Mouse (Mus musculus) MEL-GATA-1-ER (cell line): ENCODE data around the gene Mapk1ip1.
A peak's percentile ranks its signal among the peaks of the same experiment; 100 is the strongest.

ENCODE experiments used
- DNase-seq: peaks from one replicate; pipeline ENCODE4 v3.0.0-alpha.2; 2012; ENCODE audit warnings: low read depth; ENCODE audit errors: extremely low read depth

Mapk1ip1 gene

GRCm38 (mm10) chr7:138840594-138841021, 5.5 kb downstream of the Mapk1ip1 start:
- DNase-seq, result peak; percentile 42

- DNase-seq, result no peak
These were observed 11.0 kb downstream of the Mapk1ip1 start for GRCm38 (mm10) chr7:138835028-138835427.

GRCm38 (mm10) chr7:138827812-138828211, 18.3 kb downstream of the Mapk1ip1 start:
- peak; percentile 27 for DNase-seq

GRCm38 (mm10) chr7:138824995-138825756, 20.9 kb downstream of the Mapk1ip1 start:
- DNase-seq, result no peak

- no peak for DNase-seq
These were observed 21.6 kb downstream of the Mapk1ip1 start for GRCm38 (mm10) chr7:138824423-138824822.

GRCm38 (mm10) chr7:138818314-138818713, 27.8 kb downstream of the Mapk1ip1 start:
- DNase-seq, result no peak

DNA sequence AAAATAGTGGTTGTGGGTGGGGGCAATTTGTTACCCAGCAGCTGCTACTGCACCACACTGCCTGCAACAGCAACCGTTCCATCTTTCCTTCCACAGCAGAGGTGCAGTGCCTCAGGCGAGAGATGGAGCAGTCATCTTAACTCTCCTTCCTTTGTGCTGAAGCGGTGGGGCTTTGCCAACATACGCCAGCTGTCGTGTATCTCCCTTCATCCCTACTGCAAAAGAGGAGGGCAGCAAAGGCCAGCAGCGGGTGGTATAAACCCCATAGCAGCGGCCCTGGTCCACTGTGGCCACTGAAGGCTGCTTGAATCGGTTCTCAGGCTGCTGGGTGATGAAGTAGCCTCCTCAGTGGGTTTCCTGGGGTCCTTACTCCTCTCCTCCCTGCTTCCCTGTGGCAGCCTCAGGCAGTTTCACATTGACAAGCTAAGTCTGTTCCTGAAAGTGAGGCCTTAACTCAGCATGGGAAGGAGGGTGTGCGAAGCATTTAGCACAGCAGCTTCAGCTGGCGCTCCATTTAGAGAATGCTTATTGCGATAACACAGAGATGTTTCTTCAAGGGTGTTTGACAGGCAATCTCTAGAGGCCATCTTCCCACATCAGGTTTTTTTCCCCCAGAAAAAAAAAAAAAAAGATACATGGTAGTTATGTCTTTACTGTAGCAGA, 32.7 kb downstream of the Mapk1ip1 start:
- DNase-seq, result no peak

GRCm38 (mm10) chr7:138807146-138807545, 38.9 kb downstream of the Mapk1ip1 start:
- no peak for DNase-seq

- no peak for DNase-seq
These were observed 42.7 kb downstream of the Mapk1ip1 start for GRCm38 (mm10) chr7:138803386-138803785.

DNA sequence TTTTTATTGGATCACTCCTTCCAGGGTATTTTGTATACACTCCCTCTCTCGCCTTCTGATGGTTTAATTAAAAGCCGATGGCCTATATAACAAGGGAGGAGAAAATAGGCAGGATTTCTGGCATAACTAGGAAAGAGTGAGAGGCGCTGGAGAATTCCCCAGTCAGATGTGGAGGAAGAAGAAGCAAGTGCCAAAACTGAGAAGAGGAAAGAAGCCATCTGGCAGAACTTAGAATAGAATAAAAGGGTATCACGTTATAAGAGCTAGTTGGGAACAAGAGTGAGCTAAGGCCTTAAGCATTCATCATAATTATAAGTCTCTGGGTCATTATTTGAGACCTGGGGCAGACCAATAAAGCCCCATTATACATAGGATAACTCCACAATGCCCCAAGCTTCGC, 58.0 kb downstream of the Mapk1ip1 start:
- no peak for DNase-seq
